Mouse (Mus musculus): ENCODE results near the gene Lamc2.

Gene Lamc2

GRCm38 (mm10) chr1:153075955-153076354 is 110.3 kb downstream of the Lamc2 start:
- no peak for TF ChIP-seq GATA4 (IDR thresholded peaks at IDR 0.05; ENCODE audit: insufficient replicate concordance, low read length)

GRCm38 (mm10) chr1:153075087-153075736 is 111.0 kb downstream of the Lamc2 start:
- TF ChIP-seq GATA4 (IDR thresholded peaks at IDR 0.05; ENCODE audit: insufficient replicate concordance, low read length) = no peak

- TF ChIP-seq GATA4 (IDR thresholded peaks at IDR 0.05; ENCODE audit: insufficient replicate concordance, low read length) = no peak
Observed at GRCm38 (mm10) chr1:153073441-153073840, 112.8 kb downstream of the Lamc2 start.

Data from liver, adult (tissue).